Mouse (Mus musculus) ES-Bruce4 (cell line): ENCODE measurements around the gene Lamb3.

Experiments
- CTCF ChIP-seq: IDR thresholded peaks from one replicate; pipeline ENCODE4 v1.8.1; 2011; ENCODE audit warnings: low read depth, low read length
- EP300 ChIP-seq: IDR thresholded peaks from 2 replicates; pipeline ENCODE4 v1.6.1; 2011; ENCODE audit warnings: low read depth, low read length; ENCODE audit not compliant: insufficient read depth

- TF ChIP-seq CTCF (no peak), EP300 (no peak)
Measured at GRCm38 (mm10) chr1:193244235-193244634, 36.7 kb downstream of the Lamb3 start.
